Comparison of ENCODE assay signal across 24 mouse cellular contexts in genomic region chr13:11337610-11338296, GRCm38 (mm10).
A peak's percentile ranks its signal among the peaks of the same experiment; 100 is the strongest.
DNase-seq lines count a peak whose midpoint lies in the region; ATAC-seq lines count a peak whose summit lies in the region.
"Had no signal": no experiment of that assay in that cellular context is flagged by ENCODE, and none has a peak within 500 bp of the region (broad histone marks: within the 10 kb centered on the region; RNA-seq: fewer than 3 reads in every experiment).

No protein-coding gene starts in this region.

- no peak overlapping the region for H3K27ac ChIP-seq in embryonic facial prominence, embryonic 13.5 days
- H3K27ac ChIP-seq in embryonic facial prominence, embryonic 10.5 days (replicated peaks), result no peak overlapping the region
- H3K27ac ChIP-seq in hindbrain, embryonic 15.5 days (replicated peaks), result peak overlapping the region; percentile 75
- H3K27ac ChIP-seq in hindbrain, embryonic 12.5 days, result no peak overlapping the region
- H3K27ac ChIP-seq in forebrain, embryonic 16.5 days (ENCODE audit: low read length), result peak overlapping the region; percentile 51
- H3K27ac ChIP-seq in midbrain, embryonic 15.5 days, result peak overlapping the region; percentile 67; the same call in 1 of the 2 replicates
- H3K27ac ChIP-seq in liver, embryonic 11.5 days (ENCODE audit: low read depth, low read length), result no peak overlapping the region
- H3K27ac ChIP-seq: embryonic facial prominence, embryonic 12.5 days; heart, embryonic 10.5 days; heart, embryonic 15.5 days; left cerebral cortex, adult 2 months; limb, embryonic 12.5 days; lung, embryonic 15.5 days had no signal

- no peaks in the 10 kb centered on the region for H3K9me3 ChIP-seq in embryonic facial prominence, embryonic 13.5 days
- no peaks in the 10 kb centered on the region for H3K9me3 ChIP-seq in embryonic facial prominence, embryonic 10.5 days
- H3K9me3 ChIP-seq in hindbrain, embryonic 15.5 days, result no peaks in the 10 kb centered on the region
- H3K9me3 ChIP-seq in hindbrain, embryonic 12.5 days (replicated peaks), result no peaks in the 10 kb centered on the region
- H3K9me3 ChIP-seq in forebrain, embryonic 16.5 days (ENCODE audit: control insufficient read depth, low read length), result no peaks in the 10 kb centered on the region
- H3K9me3 ChIP-seq in midbrain, embryonic 15.5 days, result no peaks in the 10 kb centered on the region
- no peaks in the 10 kb centered on the region for H3K9me3 ChIP-seq in liver, embryonic 11.5 days (ENCODE audit: control insufficient read depth, low read length)
- H3K9me3 ChIP-seq: embryonic facial prominence, embryonic 12.5 days; heart, embryonic 10.5 days; heart, embryonic 15.5 days; limb, embryonic 12.5 days; lung, embryonic 15.5 days had no signal

- WGBS in embryonic facial prominence, embryonic 13.5 days, result 36% methylated on average over 4 of the region's 4 CpGs
- 54% methylated on average over 4 of the region's 4 CpGs for WGBS in embryonic facial prominence, embryonic 10.5 days
- WGBS in hindbrain, embryonic 15.5 days, result 37% methylated on average over 4 of the region's 4 CpGs
- WGBS in hindbrain, embryonic 12.5 days, result 59% methylated on average over 4 of the region's 4 CpGs
- 37% methylated on average over 4 of the region's 4 CpGs for WGBS in forebrain, embryonic 16.5 days
- WGBS in midbrain, embryonic 15.5 days, result 34% methylated on average over 4 of the region's 4 CpGs
- 51% methylated on average over 4 of the region's 4 CpGs for WGBS in liver, embryonic 11.5 days

- peaks cover 10% of the 10 kb centered on the region; the same call in 1 of the 2 replicates for H3K4me1 ChIP-seq in embryonic facial prominence, embryonic 13.5 days
- H3K4me1 ChIP-seq in embryonic facial prominence, embryonic 10.5 days, result peaks cover 4% of the 10 kb centered on the region; the same call in 1 of the 2 replicates
- H3K4me1 ChIP-seq in hindbrain, embryonic 15.5 days (replicated peaks), result peaks cover 15% of the 10 kb centered on the region
- no peaks in the 10 kb centered on the region for H3K4me1 ChIP-seq in hindbrain, embryonic 12.5 days
- peaks cover 10% of the 10 kb centered on the region for H3K4me1 ChIP-seq in forebrain, embryonic 16.5 days (replicated peaks; ENCODE audit: control insufficient read depth, insufficient read depth, low read length)
- peaks cover 10% of the 10 kb centered on the region for H3K4me1 ChIP-seq in midbrain, embryonic 15.5 days
- no peaks in the 10 kb centered on the region for H3K4me1 ChIP-seq in liver, embryonic 11.5 days (replicated peaks; ENCODE audit: control insufficient read depth, insufficient read depth, low read length)
- H3K4me1 ChIP-seq: embryonic facial prominence, embryonic 12.5 days; lung, embryonic 15.5 days had no signal

- DNase-seq in embryonic facial prominence, embryonic 10.5 days (ENCODE audit: low spot score), result no peak
- no peak for DNase-seq in heart, postnatal 25 days (ENCODE audit: low spot score)
- DNase-seq in liver, embryonic 11.5 days (ENCODE audit: low spot score), result no peak
- DNase-seq: adrenal gland, adult 8-10 months; cerebellum, adult 8-10 months; gastrocnemius, postnatal 25 days; kidney, adult 11 months; kidney, postnatal 14 days; spleen, adult 18-20 months; thymus, adult 18-20 months; thymus, postnatal 25 days had no signal

- no peaks in the 10 kb centered on the region for H3K36me3 ChIP-seq in embryonic facial prominence, embryonic 13.5 days
- H3K36me3 ChIP-seq in embryonic facial prominence, embryonic 10.5 days (replicated peaks), result no peaks in the 10 kb centered on the region
- H3K36me3 ChIP-seq in hindbrain, embryonic 15.5 days, result no peaks in the 10 kb centered on the region
- no peaks in the 10 kb centered on the region for H3K36me3 ChIP-seq in hindbrain, embryonic 12.5 days
- H3K36me3 ChIP-seq in forebrain, embryonic 16.5 days (ENCODE audit: control insufficient read depth, insufficient read depth), result no peaks in the 10 kb centered on the region
- no peaks in the 10 kb centered on the region for H3K36me3 ChIP-seq in midbrain, embryonic 15.5 days (replicated peaks)
- no peaks in the 10 kb centered on the region for H3K36me3 ChIP-seq in liver, embryonic 11.5 days (ENCODE audit: control insufficient read depth, insufficient read depth, low read length)
- H3K36me3 ChIP-seq: embryonic facial prominence, embryonic 12.5 days; heart, embryonic 10.5 days; heart, embryonic 15.5 days; limb, embryonic 12.5 days; lung, embryonic 15.5 days had no signal

- ATAC-seq in embryonic facial prominence, embryonic 13.5 days (ENCODE audit: insufficient number of reproducible peaks, insufficient read depth, low FRiP score, low TSS enrichment, low read depth), result no peak
- peak; percentile 71 for ATAC-seq in hindbrain, embryonic 15.5 days (ENCODE audit: low FRiP score, low read depth)
- no peak for ATAC-seq in hindbrain, embryonic 12.5 days (ENCODE audit: low FRiP score)
- peak; percentile 47 for ATAC-seq in forebrain, embryonic 16.5 days
- ATAC-seq in midbrain, embryonic 15.5 days (replicated peaks), result peak; percentile 76
- ATAC-seq in liver, embryonic 11.5 days (replicated peaks; ENCODE audit: low FRiP score), result no peak
- ATAC-seq: inflammation-experienced regulatory T-cells, adult 6 months had no signal

- intact Hi-C loops in heart, postnatal 25 days (cut with DNase I), result no loop called here

- no peaks in the 10 kb centered on the region for H3K27me3 ChIP-seq in embryonic facial prominence, embryonic 13.5 days
- no peaks in the 10 kb centered on the region for H3K27me3 ChIP-seq in embryonic facial prominence, embryonic 10.5 days (replicated peaks; ENCODE audit: low read depth, poor library complexity, severe bottlenecking)
- H3K27me3 ChIP-seq in hindbrain, embryonic 15.5 days, result no peaks in the 10 kb centered on the region
- H3K27me3 ChIP-seq in hindbrain, embryonic 12.5 days, result no peaks in the 10 kb centered on the region
- no peaks in the 10 kb centered on the region for H3K27me3 ChIP-seq in forebrain, embryonic 16.5 days (replicated peaks; ENCODE audit: control insufficient read depth, insufficient read depth, low read length)
- H3K27me3 ChIP-seq in midbrain, embryonic 15.5 days (replicated peaks), result no peaks in the 10 kb centered on the region
- H3K27me3 ChIP-seq in liver, embryonic 11.5 days (replicated peaks; ENCODE audit: control insufficient read depth, insufficient read depth, low read length), result no peaks in the 10 kb centered on the region
- H3K27me3 ChIP-seq: CH12.LX; embryonic facial prominence, embryonic 12.5 days; heart, embryonic 15.5 days; limb, embryonic 12.5 days; lung, embryonic 15.5 days had no signal

- H3K4me2 ChIP-seq in embryonic facial prominence, embryonic 13.5 days, result peak overlapping the region; percentile 24; the same call in 1 of the 2 replicates
- H3K4me2 ChIP-seq in hindbrain, embryonic 15.5 days, result 0 out of 2 replicates have a peak overlapping the region, but pooled peaks have one; percentile 4
- no peak overlapping the region for H3K4me2 ChIP-seq in hindbrain, embryonic 12.5 days (replicated peaks)
- H3K4me2 ChIP-seq in forebrain, embryonic 16.5 days (ENCODE audit: low read length), result no peak overlapping the region
- no peak overlapping the region for H3K4me2 ChIP-seq in midbrain, embryonic 15.5 days
- H3K4me2 ChIP-seq in liver, embryonic 11.5 days, result no peak overlapping the region
- H3K4me2 ChIP-seq: embryonic facial prominence, embryonic 12.5 days; heart, embryonic 15.5 days; limb, embryonic 12.5 days; lung, embryonic 15.5 days had no signal

- no peak overlapping the region for H3K9ac ChIP-seq in embryonic facial prominence, embryonic 13.5 days
- no peak overlapping the region for H3K9ac ChIP-seq in hindbrain, embryonic 15.5 days
- no peak overlapping the region for H3K9ac ChIP-seq in hindbrain, embryonic 12.5 days
- no peak overlapping the region for H3K9ac ChIP-seq in forebrain, embryonic 16.5 days (replicated peaks; ENCODE audit: low read depth, low read length)
- no peak overlapping the region for H3K9ac ChIP-seq in midbrain, embryonic 15.5 days
- no peak overlapping the region for H3K9ac ChIP-seq in liver, embryonic 11.5 days (ENCODE audit: low read depth, low read length)
- H3K9ac ChIP-seq: embryonic facial prominence, embryonic 12.5 days; heart, embryonic 15.5 days; limb, embryonic 12.5 days; lung, embryonic 15.5 days had no signal

- H3K4me3 ChIP-seq in embryonic facial prominence, embryonic 13.5 days, result no peak overlapping the region
- no peak overlapping the region for H3K4me3 ChIP-seq in embryonic facial prominence, embryonic 10.5 days
- H3K4me3 ChIP-seq in hindbrain, embryonic 15.5 days, result no peak overlapping the region
- H3K4me3 ChIP-seq in hindbrain, embryonic 12.5 days, result no peak overlapping the region
- H3K4me3 ChIP-seq in forebrain, embryonic 16.5 days (replicated peaks; ENCODE audit: low read length), result no peak overlapping the region
- H3K4me3 ChIP-seq in midbrain, embryonic 15.5 days, result no peak overlapping the region
- H3K4me3 ChIP-seq in liver, embryonic 11.5 days (ENCODE audit: low read depth, low read length), result no peak overlapping the region
- H3K4me3 ChIP-seq: embryonic facial prominence, embryonic 12.5 days; heart, embryonic 10.5 days; heart, embryonic 15.5 days; left cerebral cortex, adult 2 months; limb, embryonic 12.5 days; lung, embryonic 15.5 days had no signal

Comparison
In these comparisons a context has a peak if more than half of its experiments do, and no peak if none do; other contexts are left out.
1. ATAC-seq: peak in hindbrain, embryonic 15.5 days (single experiment), forebrain, embryonic 16.5 days (single experiment) and midbrain, embryonic 15.5 days (single experiment); none in embryonic facial prominence, embryonic 13.5 days (single experiment), hindbrain, embryonic 12.5 days (single experiment) and liver, embryonic 11.5 days (single experiment).
2. H3K27ac ChIP-seq: peak in hindbrain, embryonic 15.5 days (single experiment), forebrain, embryonic 16.5 days (single experiment) and midbrain, embryonic 15.5 days (single experiment); none in embryonic facial prominence, embryonic 13.5 days (single experiment), embryonic facial prominence, embryonic 10.5 days (single experiment), hindbrain, embryonic 12.5 days (single experiment) and liver, embryonic 11.5 days (single experiment).
3. H3K4me2 ChIP-seq: peak in embryonic facial prominence, embryonic 13.5 days (single experiment) and hindbrain, embryonic 15.5 days (single experiment); none in hindbrain, embryonic 12.5 days (single experiment), forebrain, embryonic 16.5 days (single experiment), midbrain, embryonic 15.5 days (single experiment) and liver, embryonic 11.5 days (single experiment).